Mouse (Mus musculus) neural tube, embryonic 12.5 days (tissue): ENCODE results near the gene Pphln1. TPM values are rescaled to one million over a fixed set of nuclear protein-coding genes. Genes with fewer than 3 reads are reported as not detected.

Experiments
- ATAC-seq: fragments of 200-750 bp; cut with Nextera tagmentation; 2 replicates; pipeline ENCODE4 v1.8.0; 2017; ENCODE audit warnings: low read depth, mild to moderate bottlenecking, moderate TSS enrichment, moderate library complexity; ENCODE audit not compliant: low FRiP score
- H3K27ac ChIP-seq: fragments of 300-500 bp; sonication (generic); 2 replicates; pipeline ENCODE4 v1.5.1; 2016
- H3K27me3 ChIP-seq: fragments of 300-500 bp; sonication (generic); replicated peaks from 2 replicates; pipeline ENCODE4 v1.6.1; 2016; ENCODE audit warnings: mild to moderate bottlenecking
- H3K36me3 ChIP-seq: fragments of 300-500 bp; sonication (generic); 2 replicates; pipeline ENCODE4 v1.6.1; 2016; ENCODE audit warnings: mild to moderate bottlenecking
- H3K4me1 ChIP-seq: fragments of 300-500 bp; sonication (generic); 2 replicates; pipeline ENCODE4 v1.6.1; 2016
- H3K4me2 ChIP-seq: fragments of 300-500 bp; sonication (generic); replicated peaks from 2 replicates; pipeline ENCODE4 v1.6.1; 2016; ENCODE audit warnings: mild to moderate bottlenecking
- H3K4me3 ChIP-seq: fragments of 300-500 bp; sonication (generic); 2 replicates; pipeline ENCODE4 v1.5.1; 2016
- H3K9ac ChIP-seq: fragments of 300-500 bp; sonication (generic); 2 replicates; pipeline ENCODE4 v1.6.1; 2016; ENCODE audit warnings: mild to moderate bottlenecking
- H3K9me3 ChIP-seq: fragments of 300-500 bp; sonication (generic); 2 replicates; pipeline ENCODE4 v1.6.1; 2016; ENCODE audit warnings: mild to moderate bottlenecking
- WGBS: fragments of 180-500 bp; shearing (Covaris S2); methylation state at CpG from one replicate; pipeline ENCODE4 v1.1.7; 2016; 5-methylcytosine and 5-hydroxymethylcytosine counted together
- polyA plus RNA-seq: library from polyadenylated mRNA; unstranded; fragments of >200 nt; fragmentation: Nextera tagmentation; extraction: Ambion mirVana; gene quantifications from 2 replicates; pipeline ENCODE4 v1.2.1, GENCODE M21; 2016

Gene Pphln1
- polyA plus RNA-seq, 1 experiment from 2014 or later = 68.1 TPM

GRCm38 (mm10) chr15:93479445-93479844, 81.3 kb downstream of the Pphln1 start:
- Histone ChIP-seq H3K27ac (no peak overlapping the region), H3K36me3 (no peaks in the 10 kb centered on the region), H3K9me3 (no peaks in the 10 kb centered on the region), H3K4me3 (no peak overlapping the region), H3K27me3 (no peaks in the 10 kb centered on the region), H3K4me1 (no peaks in the 10 kb centered on the region), H3K4me2 (no peak overlapping the region), H3K9ac (no peak overlapping the region)
- WGBS = 52% methylated on average over 4 of the region's 4 CpGs
- no peak for ATAC-seq

- no peak for ATAC-seq
- WGBS = 89% methylated on average over 10 of the region's 10 CpGs
- H3K27ac ChIP-seq = no peak overlapping the region
- no peak overlapping the region for H3K4me2 ChIP-seq
- H3K9ac ChIP-seq = no peak overlapping the region
- no peaks in the 10 kb centered on the region for H3K4me1 ChIP-seq
- H3K36me3 ChIP-seq = no peaks in the 10 kb centered on the region
- H3K27me3 ChIP-seq = no peaks in the 10 kb centered on the region
- no peak overlapping the region for H3K4me3 ChIP-seq
- no peaks in the 10 kb centered on the region for H3K9me3 ChIP-seq
Measured at GRCm38 (mm10) chr15:93481112-93481511, 83.0 kb downstream of the Pphln1 start.

- Histone ChIP-seq H3K36me3 (no peaks in the 10 kb centered on the region; the same call in 1 of the 2 replicates), H3K4me2 (no peak overlapping the region), H3K4me3 (no peak overlapping the region), H3K9me3 (no peaks in the 10 kb centered on the region), H3K4me1 (no peaks in the 10 kb centered on the region), H3K27me3 (no peaks in the 10 kb centered on the region), H3K9ac (no peak overlapping the region), H3K27ac (no peak overlapping the region)
- WGBS = 83% methylated on average over 7 of the region's 7 CpGs
- ATAC-seq = no peak
Measured at GRCm38 (mm10) chr15:93484261-93484710, 86.1 kb downstream of the Pphln1 start.

GRCm38 (mm10) chr15:93485252-93485651, 87.1 kb downstream of the Pphln1 start:
- H3K4me2 ChIP-seq = no peak overlapping the region
- H3K36me3 ChIP-seq = no peaks in the 10 kb centered on the region; the same call in 1 of the 2 replicates
- 84% methylated on average over 3 of the region's 3 CpGs for WGBS
- H3K9ac ChIP-seq = no peak overlapping the region
- H3K27ac ChIP-seq = no peak overlapping the region
- no peak overlapping the region for H3K4me3 ChIP-seq
- H3K9me3 ChIP-seq = no peaks in the 10 kb centered on the region
- H3K27me3 ChIP-seq = no peaks in the 10 kb centered on the region
- no peak for ATAC-seq
- H3K4me1 ChIP-seq = no peaks in the 10 kb centered on the region

- ATAC-seq = no peak
Measured at GRCm38 (mm10) chr15:93486066-93486465, 87.9 kb downstream of the Pphln1 start.

GRCm38 (mm10) chr15:93489597-93489996, 91.4 kb downstream of the Pphln1 start:
- no peaks in the 10 kb centered on the region for H3K27me3 ChIP-seq
- no peaks in the 10 kb centered on the region for H3K4me1 ChIP-seq
- no peak for ATAC-seq
- peaks cover 4% of the 10 kb centered on the region; the same call in 1 of the 2 replicates for H3K36me3 ChIP-seq
- 91% methylated on average over 4 of the region's 4 CpGs for WGBS
- no peaks in the 10 kb centered on the region for H3K9me3 ChIP-seq
- no peak overlapping the region for H3K9ac ChIP-seq
- no peak overlapping the region for H3K4me3 ChIP-seq
- H3K4me2 ChIP-seq = no peak overlapping the region
- no peak overlapping the region for H3K27ac ChIP-seq

More at GRCm38 (mm10) chr15:93486066-93486465, 87.9 kb downstream of the Pphln1 start:
- Histone ChIP-seq H3K4me1 (no peaks in the 10 kb centered on the region), H3K36me3 (no peaks in the 10 kb centered on the region; the same call in 1 of the 2 replicates), H3K27me3 (no peaks in the 10 kb centered on the region), H3K4me2 (no peak overlapping the region), H3K27ac (no peak overlapping the region), H3K9ac (no peak overlapping the region), H3K4me3 (no peak overlapping the region), H3K9me3 (no peaks in the 10 kb centered on the region)
- WGBS = 89% methylated on average over 7 of the region's 7 CpGs

GRCm38 (mm10) chr15:93494700-93495099, 96.5 kb downstream of the Pphln1 start:
- peaks cover 8% of the 10 kb centered on the region; the same call in 1 of the 2 replicates for H3K36me3 ChIP-seq
- H3K4me3 ChIP-seq = no peak overlapping the region
- H3K9me3 ChIP-seq = no peaks in the 10 kb centered on the region
- no peak overlapping the region for H3K9ac ChIP-seq
- no peaks in the 10 kb centered on the region for H3K27me3 ChIP-seq
- no peak overlapping the region for H3K27ac ChIP-seq
- H3K4me2 ChIP-seq = no peak overlapping the region
- 82% methylated on average over 7 of the region's 7 CpGs for WGBS
- no peaks in the 10 kb centered on the region for H3K4me1 ChIP-seq
- no peak for ATAC-seq

GRCm38 (mm10) chr15:93499866-93500265, 101.7 kb downstream of the Pphln1 start:
- H3K9ac ChIP-seq = no peak overlapping the region
- H3K4me3 ChIP-seq = no peak overlapping the region
- H3K9me3 ChIP-seq = no peaks in the 10 kb centered on the region
- H3K4me2 ChIP-seq = no peak overlapping the region
- no peak for ATAC-seq
- H3K27me3 ChIP-seq = no peaks in the 10 kb centered on the region
- 76% methylated on average over 9 of the region's 9 CpGs for WGBS
- H3K27ac ChIP-seq = no peak overlapping the region
- no peaks in the 10 kb centered on the region for H3K4me1 ChIP-seq
- peaks cover 47% of the 10 kb centered on the region for H3K36me3 ChIP-seq

GRCm38 (mm10) chr15:93502703-93503102, 104.6 kb downstream of the Pphln1 start:
- no peaks in the 10 kb centered on the region for H3K27me3 ChIP-seq
- no peak for ATAC-seq
- no peak overlapping the region for H3K4me3 ChIP-seq
- no peak overlapping the region for H3K4me2 ChIP-seq
- WGBS = 94% methylated on average over 9 of the region's 9 CpGs
- H3K27ac ChIP-seq = no peak overlapping the region
- H3K4me1 ChIP-seq = no peaks in the 10 kb centered on the region
- H3K36me3 ChIP-seq = peaks cover 60% of the 10 kb centered on the region
- H3K9me3 ChIP-seq = no peaks in the 10 kb centered on the region
- no peak overlapping the region for H3K9ac ChIP-seq

- no peak overlapping the region for H3K9ac ChIP-seq
- ATAC-seq = no peak
- H3K27ac ChIP-seq = no peak overlapping the region
- H3K9me3 ChIP-seq = no peaks in the 10 kb centered on the region
- H3K4me2 ChIP-seq = no peak overlapping the region
- no peak overlapping the region for H3K4me3 ChIP-seq
- peaks cover 64% of the 10 kb centered on the region for H3K36me3 ChIP-seq
- WGBS = 95% methylated on average over 35 of the region's 35 CpGs
- H3K27me3 ChIP-seq = no peaks in the 10 kb centered on the region
- no peaks in the 10 kb centered on the region for H3K4me1 ChIP-seq
Measured at GRCm38 (mm10) chr15:93503201-93503745, 105.1 kb downstream of the Pphln1 start.

GRCm38 (mm10) chr15:93504808-93505207, 106.7 kb downstream of the Pphln1 start:
- 85% methylated on average over 17 of the region's 17 CpGs for WGBS

GRCm38 (mm10) chr15:93510690-93511336, 112.7 kb downstream of the Pphln1 start:
- H3K4me2 ChIP-seq = no peak overlapping the region
- H3K27me3 ChIP-seq = peaks cover 4% of the 10 kb centered on the region; the same call in 1 of the 2 replicates
- H3K27ac ChIP-seq = no peak overlapping the region
- H3K4me1 ChIP-seq = peaks cover 19% of the 10 kb centered on the region
- WGBS = 6% methylated on average over 12 of the region's 12 CpGs
- H3K9ac ChIP-seq = no peak overlapping the region
- no peak overlapping the region for H3K4me3 ChIP-seq
- H3K9me3 ChIP-seq = no peaks in the 10 kb centered on the region
- H3K36me3 ChIP-seq = peaks cover 22% of the 10 kb centered on the region
- 0 out of 2 replicates have a peak, but pooled peaks have one; percentile 25 for ATAC-seq

More at GRCm38 (mm10) chr15:93504808-93505207, 106.7 kb downstream of the Pphln1 start:
- no peaks in the 10 kb centered on the region for H3K27me3 ChIP-seq
- no peak overlapping the region for H3K4me2 ChIP-seq
- H3K4me3 ChIP-seq = no peak overlapping the region
- ATAC-seq = no peak
- no peaks in the 10 kb centered on the region for H3K9me3 ChIP-seq
- no peaks in the 10 kb centered on the region for H3K4me1 ChIP-seq
- no peak overlapping the region for H3K9ac ChIP-seq
- peaks cover 68% of the 10 kb centered on the region for H3K36me3 ChIP-seq
- H3K27ac ChIP-seq = no peak overlapping the region
